Mouse (Mus musculus) frontal cortex, postnatal 10 days (tissue): ENCODE results near the gene Mthfd1.

Experiments
- DNase-seq, 2 experiments: peaks; one replicate each; pipeline ENCODE4 v3.0.0; 2022; ENCODE audit warnings: low spot score in 2 of 2, mixed read lengths in 1 of 2

Gene Mthfd1

GRCm38 (mm10) chr12:76303474-76303873 is 48.4 kb downstream of the Mthfd1 start:
- no peak for DNase-seq

DNA sequence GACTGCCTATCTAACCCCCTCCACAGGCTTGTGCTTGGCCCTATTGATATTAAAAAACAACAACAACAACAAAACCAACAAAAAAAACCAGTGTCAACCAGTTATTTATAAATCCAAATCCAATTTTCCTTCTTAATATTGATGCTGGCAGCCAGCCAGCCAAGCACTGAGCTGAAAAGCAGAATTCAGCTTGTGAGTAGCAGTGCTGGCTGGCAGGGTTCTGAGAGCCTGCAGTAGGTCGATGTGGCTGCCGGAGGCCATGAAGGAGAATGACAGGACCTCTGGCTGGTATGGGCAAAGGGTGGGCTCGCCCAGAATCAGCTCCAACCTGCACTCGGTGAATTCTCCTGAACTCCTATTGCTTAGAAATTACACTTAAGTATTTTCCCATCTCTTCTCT is 49.1 kb downstream of the Mthfd1 start:
- no peak for DNase-seq

GRCm38 (mm10) chr12:76305107-76305506 is 50.0 kb downstream of the Mthfd1 start:
- no peak for DNase-seq

DNA sequence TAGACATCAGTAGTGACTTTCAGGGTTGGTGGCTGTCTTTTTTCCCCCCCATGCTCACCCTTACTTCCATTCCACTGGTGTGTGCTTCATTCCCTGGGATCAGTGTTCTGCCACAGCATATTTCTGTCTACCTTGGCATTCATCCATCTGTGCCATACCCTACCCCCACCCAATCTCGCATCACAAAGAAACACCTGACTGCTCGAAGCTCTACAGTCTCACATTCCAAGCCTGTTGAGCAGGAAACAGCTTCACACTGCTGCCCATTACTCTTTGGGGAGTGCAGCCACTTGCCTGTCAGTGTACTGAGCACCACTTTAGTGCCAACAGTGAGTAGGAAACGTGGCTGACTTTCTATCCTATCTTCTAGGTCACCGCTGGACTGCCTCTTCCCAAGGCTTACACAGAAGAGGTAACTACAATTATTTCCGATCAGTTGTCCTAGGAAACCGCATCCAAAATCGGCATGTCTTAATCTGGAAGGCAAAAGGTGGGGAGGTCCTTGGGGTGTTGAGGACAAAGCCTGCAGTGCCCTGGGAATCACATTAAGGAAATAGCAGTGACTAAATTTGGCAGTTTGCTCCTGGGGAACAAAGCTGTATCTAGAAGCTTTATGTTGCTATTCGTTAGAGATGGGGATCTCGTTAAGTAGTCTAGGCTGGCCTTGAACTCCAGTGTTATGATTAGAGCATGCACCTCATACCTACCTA is 51.9 kb downstream of the Mthfd1 start:
- no peak for DNase-seq

- peak in 1 of 2 experiments; percentile 42 for DNase-seq
Observed at GRCm38 (mm10) chr12:76307964-76308363, 52.9 kb downstream of the Mthfd1 start.

DNA sequence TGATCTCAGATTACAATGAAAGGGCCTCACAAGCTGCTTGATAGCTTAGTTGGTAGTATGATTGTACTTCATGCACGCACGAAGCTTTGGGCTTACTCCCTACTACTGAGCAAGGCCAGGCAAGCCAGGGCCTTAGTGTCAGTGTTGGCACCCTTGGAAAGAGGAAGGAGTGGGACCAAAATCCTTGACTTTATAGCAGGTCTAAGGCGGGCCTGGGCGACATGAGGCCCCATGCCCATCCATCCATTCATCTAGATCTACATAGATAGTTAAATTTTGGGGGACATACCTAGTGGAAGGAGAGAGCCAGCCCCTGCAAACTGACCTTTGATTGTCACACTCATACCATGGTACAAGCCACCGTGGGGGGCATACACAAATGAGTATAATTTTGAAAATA is 53.3 kb downstream of the Mthfd1 start:
- no peak for DNase-seq

- DNase-seq: no peak
Observed at GRCm38 (mm10) chr12:76310007-76310406, 54.9 kb downstream of the Mthfd1 start.

GRCm38 (mm10) chr12:76310633-76311032 is 55.5 kb downstream of the Mthfd1 start:
- DNase-seq: no peak

DNA sequence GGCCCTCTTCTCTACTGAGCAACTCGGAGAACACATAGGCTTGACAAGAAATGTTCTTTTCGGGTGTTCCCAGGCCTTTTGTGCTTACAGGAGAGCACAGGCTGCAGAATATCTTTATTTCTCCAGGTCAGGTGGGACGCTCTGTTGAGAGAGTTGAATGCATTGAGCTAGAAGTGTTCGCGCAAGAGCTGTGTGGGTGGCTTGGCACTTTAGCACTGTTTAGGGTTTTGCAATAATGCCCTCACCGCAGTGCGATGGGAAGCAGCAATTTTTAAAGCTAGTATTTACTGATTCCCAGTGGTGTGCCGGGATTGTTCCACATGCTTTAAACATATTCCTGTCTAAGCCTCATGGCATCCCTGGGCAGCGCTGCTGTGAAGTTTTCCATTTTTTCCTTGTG is 56.1 kb downstream of the Mthfd1 start:
- DNase-seq: no peak

- DNase-seq: no peak
Observed at GRCm38 (mm10) chr12:76311951-76312350, 56.9 kb downstream of the Mthfd1 start.

DNA sequence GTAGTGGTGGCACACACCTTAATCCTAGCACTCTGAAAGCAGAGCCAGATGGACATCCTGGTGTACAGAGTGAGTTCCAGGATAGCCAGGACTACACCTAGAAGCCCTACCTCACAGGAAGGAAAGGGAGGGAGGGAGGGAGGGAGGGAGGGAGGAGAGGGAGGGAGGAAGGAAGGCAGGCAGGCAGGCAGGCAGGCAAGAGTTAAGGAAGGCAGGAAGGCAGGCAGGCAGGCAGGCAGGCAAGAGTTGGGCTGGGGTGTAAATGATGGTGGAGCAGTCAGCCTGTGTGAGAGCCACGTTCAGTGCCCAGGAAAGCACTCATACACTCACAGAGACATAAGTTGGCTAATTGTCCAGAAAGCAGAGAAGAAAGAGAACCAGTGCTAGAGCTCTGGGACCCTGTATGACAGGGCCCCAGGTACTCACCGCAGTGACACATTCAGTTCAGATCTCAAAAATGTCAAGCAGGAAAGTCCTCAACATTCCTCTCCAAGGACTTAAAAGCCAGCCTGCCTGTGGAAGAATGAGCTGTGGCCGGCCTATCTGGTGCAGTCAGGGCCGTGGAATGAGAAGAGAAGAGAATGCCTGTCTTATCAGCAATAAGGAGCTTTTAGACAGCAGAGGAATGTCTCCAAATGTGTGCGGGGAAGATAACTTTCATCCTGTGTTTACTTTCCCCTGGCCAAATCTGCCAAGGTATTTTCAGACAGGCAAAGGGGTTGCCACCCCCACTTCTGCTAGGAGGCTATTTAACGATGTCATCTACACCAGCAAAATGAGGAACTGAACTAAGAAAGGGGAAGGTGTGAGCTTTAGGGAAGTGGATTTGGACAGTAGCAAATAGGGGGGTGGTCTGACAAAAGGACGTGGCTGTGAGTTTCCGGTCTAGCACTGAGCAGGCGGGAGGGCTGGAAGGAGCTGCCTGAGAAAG is 63.4 kb downstream of the Mthfd1 start:
- DNase-seq: no peak

GRCm38 (mm10) chr12:76324679-76325431 is 69.8 kb downstream of the Mthfd1 start, which contains the start of gene Akap5:
TSS of gene Akap5 (plus strand) at chr12:76324891.
- peak; percentile 63 to 78 for DNase-seq

GRCm38 (mm10) chr12:76326437-76327220 is 71.5 kb downstream of the Mthfd1 start:
- peak in 1 of 2 experiments; percentile 40 for DNase-seq

DNA sequence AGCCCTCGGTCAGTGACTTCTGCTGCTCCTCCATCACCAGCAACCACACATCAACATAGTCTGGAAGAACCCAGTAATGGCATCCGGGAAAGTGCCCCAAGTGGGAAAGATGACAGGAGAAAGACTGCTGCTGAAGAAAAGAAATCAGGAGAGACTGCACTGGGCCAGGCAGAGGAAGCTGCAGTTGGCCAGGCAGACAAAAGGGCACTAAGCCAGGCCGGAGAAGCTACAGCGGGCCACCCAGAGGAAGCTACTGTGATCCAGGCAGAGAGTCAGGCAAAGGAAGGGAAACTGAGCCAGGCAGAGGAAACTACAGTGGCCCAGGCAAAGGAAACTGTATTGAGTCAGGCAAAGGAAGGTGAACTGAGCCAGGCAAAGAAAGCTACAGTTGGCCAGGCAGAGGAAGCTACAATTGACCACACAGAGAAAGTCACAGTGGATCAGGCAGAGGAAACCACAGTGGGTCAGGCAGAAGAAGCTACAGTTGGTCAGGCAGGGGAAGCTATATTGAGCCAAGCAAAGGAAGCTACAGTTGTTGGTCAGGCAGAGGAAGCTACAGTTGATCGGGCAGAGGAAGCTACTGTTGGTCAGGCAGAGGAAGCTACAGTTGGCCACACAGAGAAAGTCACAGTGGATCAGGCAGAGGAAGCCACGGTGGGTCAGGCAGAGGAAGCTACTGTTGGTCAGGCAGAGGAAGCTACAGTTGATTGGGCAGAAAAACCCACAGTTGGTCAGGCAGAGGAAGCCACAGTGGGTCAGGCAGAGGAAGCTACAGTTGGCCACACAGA is 73.7 kb downstream of the Mthfd1 start:
- no peak for DNase-seq

DNA sequence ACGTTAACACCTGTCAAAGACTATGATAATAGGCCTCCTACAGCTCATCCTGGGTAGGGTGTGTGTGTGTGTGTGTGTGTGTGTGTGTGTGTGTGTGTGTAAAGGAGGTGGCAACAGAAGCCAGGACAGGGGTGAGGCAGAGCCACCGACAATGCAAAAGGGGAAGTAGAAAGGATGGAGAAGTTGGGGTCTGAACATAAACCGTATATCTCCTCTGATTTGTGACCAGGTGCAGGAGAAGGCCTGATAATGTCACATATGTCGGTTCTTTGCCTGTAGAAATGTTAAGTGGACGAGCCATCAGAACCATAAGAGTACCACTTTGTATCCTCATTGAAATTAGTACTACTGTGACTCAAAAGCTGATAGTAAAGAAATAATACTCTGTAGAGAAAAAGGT is 78.6 kb downstream of the Mthfd1 start:
- no peak for DNase-seq

DNA sequence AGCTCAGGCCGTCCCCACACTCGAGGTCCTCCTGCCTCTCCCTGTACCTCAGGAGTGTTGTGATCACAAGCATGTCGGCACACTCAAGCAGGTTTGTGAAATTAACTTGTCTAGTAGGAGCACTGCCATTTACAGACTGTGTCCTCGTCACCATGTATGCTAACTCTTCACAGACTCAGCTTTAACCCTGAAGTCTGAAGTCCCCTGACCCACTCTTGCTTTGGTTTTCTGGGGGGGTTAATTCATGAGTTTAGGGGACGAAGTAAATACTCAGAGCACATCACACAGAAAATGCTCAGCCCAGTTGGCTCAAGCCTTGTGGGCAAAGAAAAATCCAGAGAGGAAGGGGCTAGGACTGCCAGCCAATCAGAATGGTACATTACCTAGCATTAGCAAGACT is 80.5 kb downstream of the Mthfd1 start:
- DNase-seq: no peak

- DNase-seq: no peak
Observed at GRCm38 (mm10) chr12:76336111-76336965, 81.2 kb downstream of the Mthfd1 start.

GRCm38 (mm10) chr12:76341080-76341479 is 86.0 kb downstream of the Mthfd1 start:
- DNase-seq: peak in 1 of 2 experiments; percentile 43

GRCm38 (mm10) chr12:76345759-76346455 is 90.8 kb downstream of the Mthfd1 start:
- DNase-seq: no peak
